Mouse (Mus musculus) monocyte, adult 5-6 weeks (primary cell): ENCODE measurements at regions not wholly inside any gene's neighbourhood (a gene's known extent, or its start where the extent isn't known, plus 50 kb on each side); places are given as distances from the start of the nearest gene placed in this dataset.
A peak's percentile ranks its signal among the peaks of the same experiment; 100 is the strongest.

Source experiments
- ATAC-seq: fragments of 153-309, 156-312 bp; replicated peaks from 2 replicates; pipeline ENCODE4 v1.8.0; 2017; ENCODE audit warnings: mild to moderate bottlenecking; ENCODE audit not compliant: low TSS enrichment, insufficient number of reproducible peaks, severe bottlenecking, poor library complexity, low FRiP score

- no peak for ATAC-seq
Measured at GRCm38 (mm10) chr1:154255971-154256370, 55.0 kb downstream of the Zfp648 start.

DNA sequence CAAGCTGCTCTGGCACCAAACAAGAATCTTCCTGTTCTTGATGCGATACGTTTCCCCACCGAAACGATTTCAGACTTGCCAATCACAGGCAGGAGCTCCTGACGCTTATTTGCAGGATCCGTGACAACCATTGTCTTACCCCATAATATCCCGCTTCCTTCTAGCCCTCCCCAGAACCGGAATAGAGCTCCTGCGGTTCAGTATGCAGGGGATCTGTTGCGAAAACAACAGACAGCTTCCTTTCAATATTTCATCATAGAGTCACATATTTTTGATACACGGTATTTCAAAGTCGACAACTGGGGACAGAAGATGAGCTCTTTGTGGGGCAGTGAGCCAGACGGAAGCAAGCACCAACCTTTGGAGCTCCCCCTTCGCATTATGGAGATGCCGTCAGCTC is 55.8 kb downstream of the Zfp648 start:
- 0 out of 2 replicates have a peak, but pooled peaks have one; percentile 29 for ATAC-seq

DNA sequence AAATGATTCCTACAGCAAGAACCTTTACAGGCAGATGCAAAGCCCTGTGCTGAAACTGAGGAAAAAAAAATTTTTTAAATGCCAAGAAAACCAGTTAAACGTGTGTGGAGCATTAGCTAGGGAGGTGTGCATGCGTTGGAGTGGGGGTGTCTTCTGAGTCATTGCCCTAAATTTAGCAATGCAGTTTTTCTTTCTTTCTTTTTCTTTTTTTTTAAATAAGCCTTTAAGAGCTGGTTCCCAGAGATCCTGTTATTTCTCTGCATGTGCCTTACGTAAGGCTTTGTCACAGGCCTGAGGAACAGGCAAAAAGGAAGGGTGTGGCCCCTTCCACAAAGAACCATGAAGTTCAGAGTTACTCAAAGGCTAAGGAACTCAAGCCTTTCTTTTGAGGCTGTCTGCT is 57.5 kb downstream of the Zfp648 start:
- 0 out of 2 replicates have a peak, but pooled peaks have one; percentile 16 for ATAC-seq

DNA sequence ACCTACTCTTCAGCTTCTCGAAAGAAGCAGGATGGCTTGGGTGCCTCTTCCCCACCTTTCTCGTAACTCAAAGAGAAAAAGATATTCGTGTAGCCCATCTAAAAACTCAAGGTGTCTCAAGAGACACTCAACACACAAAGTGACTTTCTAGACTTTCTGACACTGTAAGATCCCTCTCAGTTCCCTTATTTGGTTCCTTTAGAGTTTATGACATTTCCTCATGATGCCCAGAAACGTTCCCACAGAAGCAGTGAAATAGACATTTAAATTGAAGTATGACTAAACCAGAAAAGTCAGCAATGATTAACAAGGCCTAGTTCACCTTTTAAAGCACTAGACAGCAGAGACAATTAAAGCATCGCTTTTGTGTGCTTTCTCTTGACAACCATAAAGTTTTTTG is 59.4 kb downstream of the Zfp648 start:
- no peak for ATAC-seq

- no peak for ATAC-seq
Measured at GRCm38 (mm10) chr1:154281438-154281837, 80.5 kb downstream of the Zfp648 start.

GRCm38 (mm10) chr1:154286080-154286479 is 85.1 kb downstream of the Zfp648 start:
- no peak for ATAC-seq

DNA sequence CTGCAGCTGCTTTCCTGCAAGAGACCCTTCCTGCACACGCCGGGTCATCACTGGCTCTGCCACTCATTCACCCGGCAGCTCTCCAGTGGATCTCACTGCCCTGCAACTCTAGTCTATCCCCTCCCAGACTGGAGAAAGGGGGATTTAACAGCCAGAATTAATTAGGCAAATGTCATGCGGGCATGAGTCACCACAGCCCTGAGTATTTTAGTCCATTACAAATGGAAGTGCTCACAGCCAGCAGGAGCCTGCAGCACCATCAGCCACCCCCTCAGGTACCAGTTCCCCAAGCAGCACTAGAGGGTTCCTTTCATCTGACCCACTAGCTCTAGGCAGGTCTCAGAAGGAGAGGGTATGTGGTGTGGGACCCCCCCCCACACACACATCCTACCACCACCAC is 91.7 kb downstream of the Zfp648 start:
- no peak for ATAC-seq

DNA sequence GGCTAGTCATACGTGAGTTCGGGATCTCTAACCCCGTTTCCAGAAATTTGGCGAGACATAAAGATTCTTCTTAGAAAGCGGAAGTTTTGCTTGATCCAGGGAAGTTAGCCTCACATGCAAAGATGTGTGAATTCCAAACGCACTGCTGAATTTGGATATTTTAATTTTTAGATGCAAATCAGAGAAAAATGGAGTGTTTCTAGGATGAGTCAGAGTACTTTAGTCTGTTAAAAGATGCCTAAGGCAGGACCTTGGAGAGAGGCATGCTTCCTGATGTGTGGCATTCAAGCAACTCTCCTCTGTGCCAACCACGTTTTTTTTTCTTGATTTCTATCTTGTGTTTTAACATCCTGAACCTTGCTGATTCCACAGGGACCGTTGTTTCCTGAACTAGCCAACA is 95.1 kb downstream of the Zfp648 start:
- ATAC-seq: no peak

- no peak for ATAC-seq
Measured at GRCm38 (mm10) chr1:154299866-154300265, 98.9 kb downstream of the Zfp648 start.

- no peak for ATAC-seq
Measured at GRCm38 (mm10) chr1:154309650-154310049, 108.7 kb downstream of the Zfp648 start.
